Mouse (Mus musculus) E14TG2a.4 (cell line): ENCODE measurements at regions not wholly inside any gene's neighbourhood (a gene's known extent, or its start where the extent isn't known, plus 50 kb on each side); places are given as distances from the start of the nearest gene placed in this dataset.

Source experiments
- CTCF ChIP-seq: conservative IDR thresholded peaks from 2 replicates; pipeline ENCODE4 v1.5.1; 2014; ENCODE audit warnings: low read length
- NANOG ChIP-seq: IDR thresholded peaks from 2 replicates; pipeline ENCODE4 v1.6.1; 2014; ENCODE audit warnings: borderline replicate concordance, low read length, mixed read lengths
- POU5F1 ChIP-seq: IDR thresholded peaks from 2 replicates; pipeline ENCODE4 v1.6.1; 2014; ENCODE audit warnings: low read length, borderline replicate concordance

DNA sequence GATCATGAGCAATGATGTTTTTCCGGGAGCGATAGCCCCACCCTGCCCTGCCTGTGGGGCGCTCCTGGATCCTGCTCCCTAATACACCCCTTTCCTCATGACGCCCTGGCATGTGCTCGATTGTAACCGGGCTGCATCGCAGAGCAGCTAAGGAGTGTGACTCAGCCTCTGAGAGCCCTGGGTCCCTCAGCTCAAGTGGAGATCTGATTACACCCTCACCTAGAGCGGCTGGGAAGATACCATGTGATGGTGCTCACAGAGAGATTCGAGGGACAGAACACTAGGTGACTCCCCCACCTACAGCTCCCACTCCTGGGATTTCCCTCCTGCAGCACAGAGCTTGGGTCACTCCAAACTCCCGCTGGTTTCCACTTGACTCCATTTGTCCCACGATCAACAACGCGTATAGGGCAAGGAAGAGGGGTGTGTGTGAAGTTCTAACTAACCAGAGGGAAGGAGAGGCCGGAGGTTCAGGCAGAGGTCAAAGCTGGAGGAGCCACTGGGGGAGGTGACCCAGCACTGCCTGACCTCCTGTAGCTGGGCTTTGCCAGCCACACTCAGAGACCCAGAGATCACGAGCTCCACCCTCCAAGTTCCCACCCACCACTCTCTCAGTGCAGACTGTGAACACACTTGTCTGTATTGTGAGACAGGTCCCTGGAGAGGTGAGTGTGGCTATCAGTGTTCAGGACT is 173.3 kb upstream of the Igsf21 start:
- TF ChIP-seq CTCF (no peak), POU5F1 (no peak), NANOG (no peak)
